Mouse (Mus musculus) neural tube, embryonic 12.5 days (tissue): ENCODE data around the gene Rab11fip4. TPM values are rescaled to one million over a fixed set of nuclear protein-coding genes. Genes with fewer than 3 reads are reported as not detected.

Experiments used
- ATAC-seq: fragments of 200-750 bp; cut with Nextera tagmentation; 2 replicates; pipeline ENCODE4 v1.8.0; 2017; ENCODE audit warnings: low read depth, mild to moderate bottlenecking, moderate TSS enrichment, moderate library complexity; ENCODE audit not compliant: low FRiP score
- H3K27ac ChIP-seq: fragments of 300-500 bp; sonication (generic); 2 replicates; pipeline ENCODE4 v1.5.1; 2016
- H3K27me3 ChIP-seq: fragments of 300-500 bp; sonication (generic); replicated peaks from 2 replicates; pipeline ENCODE4 v1.6.1; 2016; ENCODE audit warnings: mild to moderate bottlenecking
- H3K36me3 ChIP-seq: fragments of 300-500 bp; sonication (generic); 2 replicates; pipeline ENCODE4 v1.6.1; 2016; ENCODE audit warnings: mild to moderate bottlenecking
- H3K4me1 ChIP-seq: fragments of 300-500 bp; sonication (generic); 2 replicates; pipeline ENCODE4 v1.6.1; 2016
- H3K4me2 ChIP-seq: fragments of 300-500 bp; sonication (generic); replicated peaks from 2 replicates; pipeline ENCODE4 v1.6.1; 2016; ENCODE audit warnings: mild to moderate bottlenecking
- H3K4me3 ChIP-seq: fragments of 300-500 bp; sonication (generic); 2 replicates; pipeline ENCODE4 v1.5.1; 2016
- H3K9ac ChIP-seq: fragments of 300-500 bp; sonication (generic); 2 replicates; pipeline ENCODE4 v1.6.1; 2016; ENCODE audit warnings: mild to moderate bottlenecking
- H3K9me3 ChIP-seq: fragments of 300-500 bp; sonication (generic); 2 replicates; pipeline ENCODE4 v1.6.1; 2016; ENCODE audit warnings: mild to moderate bottlenecking
- WGBS: fragments of 180-500 bp; shearing (Covaris S2); methylation state at CpG from one replicate; pipeline ENCODE4 v1.1.7; 2016; 5-methylcytosine and 5-hydroxymethylcytosine counted together
- polyA plus RNA-seq: library from polyadenylated mRNA; unstranded; fragments of >200 nt; fragmentation: Nextera tagmentation; extraction: Ambion mirVana; gene quantifications from 2 replicates; pipeline ENCODE4 v1.2.1, GENCODE M21; 2016

Gene Rab11fip4
- polyA plus RNA-seq, 1 experiment from 2014 or later = 22.8 TPM

- Histone ChIP-seq H3K27ac (no peak overlapping the region), H3K4me1 (peaks cover 12% of the 10 kb centered on the region; the same call in 1 of the 2 replicates), H3K4me2 (peak overlapping the region; percentile 99), H3K9ac (peak overlapping the region; percentile 70), H3K36me3 (no peaks in the 10 kb centered on the region), H3K9me3 (no peaks in the 10 kb centered on the region), H3K4me3 (peak overlapping the region; percentile 60), H3K27me3 (peaks cover 47% of the 10 kb centered on the region)
- ATAC-seq = peak; percentile 74
- WGBS = under 1% methylated on average over 103 of the region's 106 CpGs
Measured at GRCm38 (mm10) chr11:79710868-79711765, 120.1 kb downstream of the Rab11fip4 start.

GRCm38 (mm10) chr11:79711766-79712369, 120.9 kb downstream of the Rab11fip4 start:
- no peak for ATAC-seq
- H3K27me3 ChIP-seq = peaks cover 47% of the 10 kb centered on the region

GRCm38 (mm10) chr11:79713184-79713583, 122.2 kb downstream of the Rab11fip4 start:
- Histone ChIP-seq H3K36me3 (no peaks in the 10 kb centered on the region), H3K4me1 (peaks cover 12% of the 10 kb centered on the region; the same call in 1 of the 2 replicates), H3K4me3 (no peak overlapping the region), H3K27ac (no peak overlapping the region), H3K9me3 (no peaks in the 10 kb centered on the region), H3K9ac (no peak overlapping the region), H3K4me2 (peak overlapping the region; percentile 99; the same call in 1 of the 2 replicates), H3K27me3 (peaks cover 47% of the 10 kb centered on the region)
- no peak for ATAC-seq
- 26% methylated on average over 6 of the region's 6 CpGs for WGBS

More at GRCm38 (mm10) chr11:79711766-79712369, 120.9 kb downstream of the Rab11fip4 start:
- H3K27ac ChIP-seq = no peak overlapping the region
- peak overlapping the region; percentile 70 for H3K9ac ChIP-seq
- no peaks in the 10 kb centered on the region for H3K9me3 ChIP-seq
- H3K4me1 ChIP-seq = peaks cover 12% of the 10 kb centered on the region; the same call in 1 of the 2 replicates
- peak overlapping the region; percentile 60 for H3K4me3 ChIP-seq
- peak overlapping the region; percentile 99 for H3K4me2 ChIP-seq
- H3K36me3 ChIP-seq = no peaks in the 10 kb centered on the region
- 2% methylated on average over 46 of the region's 46 CpGs for WGBS

- no peaks in the 10 kb centered on the region for H3K9me3 ChIP-seq
- ATAC-seq = no peak
- H3K4me3 ChIP-seq = no peak overlapping the region
- peaks cover 47% of the 10 kb centered on the region for H3K27me3 ChIP-seq
- H3K27ac ChIP-seq = no peak overlapping the region
- WGBS = 54% methylated on average over 4 of the region's 4 CpGs
- peaks cover 12% of the 10 kb centered on the region; the same call in 1 of the 2 replicates for H3K4me1 ChIP-seq
- H3K9ac ChIP-seq = no peak overlapping the region
- H3K36me3 ChIP-seq = no peaks in the 10 kb centered on the region
- H3K4me2 ChIP-seq = no peak overlapping the region
Measured at GRCm38 (mm10) chr11:79713678-79714077, 122.7 kb downstream of the Rab11fip4 start.

DNA sequence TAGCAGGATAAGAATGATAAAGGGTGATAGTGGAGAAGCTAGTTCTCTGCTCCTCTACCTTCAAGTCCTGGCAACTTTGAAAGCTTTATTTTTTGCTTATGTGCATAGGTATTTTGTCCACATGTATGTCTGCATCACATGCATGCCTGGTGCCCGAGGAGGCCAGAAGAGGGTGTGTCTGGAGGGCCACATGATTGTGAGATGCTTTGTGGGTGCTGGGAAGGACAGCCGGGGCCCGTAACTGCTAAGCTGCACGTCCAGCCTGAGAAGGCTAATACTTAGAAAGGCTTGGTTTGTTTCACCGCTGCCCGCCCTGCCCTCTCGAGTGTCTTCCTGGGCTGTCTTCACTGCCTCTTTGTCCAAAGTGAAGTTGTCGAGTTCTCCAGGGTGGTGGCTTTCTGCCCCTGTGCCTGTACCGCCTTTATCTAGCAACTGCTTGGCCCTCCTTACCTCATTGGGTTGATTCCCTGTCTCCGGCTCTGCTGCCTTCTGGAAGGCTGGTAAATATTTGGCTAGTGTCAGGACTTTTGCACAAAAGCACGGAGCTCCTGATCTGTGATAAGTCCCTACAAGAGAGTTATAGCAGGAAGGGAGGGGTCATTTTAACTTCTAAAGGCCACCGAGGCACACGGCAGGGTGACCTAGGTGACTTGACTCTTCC, 123.2 kb downstream of the Rab11fip4 start:
- no peak for ATAC-seq
- Histone ChIP-seq H3K27ac (no peak overlapping the region), H3K9me3 (no peaks in the 10 kb centered on the region), H3K27me3 (peaks cover 47% of the 10 kb centered on the region), H3K4me3 (no peak overlapping the region), H3K4me1 (peaks cover 12% of the 10 kb centered on the region; the same call in 1 of the 2 replicates), H3K9ac (no peak overlapping the region), H3K4me2 (no peak overlapping the region), H3K36me3 (no peaks in the 10 kb centered on the region)
- WGBS = 77% methylated on average over 13 of the region's 13 CpGs

- Histone ChIP-seq H3K27me3 (peaks cover 47% of the 10 kb centered on the region), H3K9ac (no peak overlapping the region), H3K27ac (no peak overlapping the region), H3K4me3 (no peak overlapping the region), H3K4me1 (peaks cover 12% of the 10 kb centered on the region; the same call in 1 of the 2 replicates), H3K9me3 (no peaks in the 10 kb centered on the region), H3K4me2 (no peak overlapping the region), H3K36me3 (no peaks in the 10 kb centered on the region)
- 93% methylated on average over 6 of the region's 6 CpGs for WGBS
- ATAC-seq = no peak
Measured at GRCm38 (mm10) chr11:79714743-79715110, 123.7 kb downstream of the Rab11fip4 start.

DNA sequence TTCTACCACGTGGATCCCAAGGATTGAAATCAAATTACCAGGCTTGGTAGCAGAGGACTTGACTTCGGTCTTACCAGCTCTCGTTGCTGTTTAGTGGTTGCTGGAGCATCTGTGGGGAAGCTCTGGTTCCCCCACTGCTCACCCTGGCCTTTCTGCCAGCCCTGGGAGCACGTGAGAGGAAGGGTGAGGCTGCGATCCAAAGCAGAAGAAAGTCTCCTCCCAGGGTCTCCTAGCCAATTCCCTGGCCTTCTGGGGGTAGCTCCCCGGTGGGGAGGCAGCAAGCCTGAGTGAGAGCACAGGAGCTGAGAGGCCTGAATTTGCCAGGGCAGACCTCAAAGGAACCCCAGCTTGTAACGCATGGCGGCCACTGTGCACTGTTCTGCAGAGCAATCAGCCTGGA, 124.3 kb downstream of the Rab11fip4 start:
- Histone ChIP-seq H3K4me2 (no peak overlapping the region), H3K4me1 (peaks cover 12% of the 10 kb centered on the region; the same call in 1 of the 2 replicates), H3K27me3 (peaks cover 41% of the 10 kb centered on the region), H3K4me3 (no peak overlapping the region), H3K9ac (no peak overlapping the region), H3K36me3 (no peaks in the 10 kb centered on the region), H3K9me3 (no peaks in the 10 kb centered on the region), H3K27ac (no peak overlapping the region)
- WGBS = 88% methylated on average over 8 of the region's 8 CpGs
- no peak for ATAC-seq

- Histone ChIP-seq H3K4me2 (no peak overlapping the region), H3K36me3 (no peaks in the 10 kb centered on the region), H3K27me3 (peaks cover 36% of the 10 kb centered on the region), H3K9me3 (no peaks in the 10 kb centered on the region), H3K9ac (no peak overlapping the region), H3K4me1 (peaks cover 12% of the 10 kb centered on the region; the same call in 1 of the 2 replicates), H3K27ac (no peak overlapping the region), H3K4me3 (no peak overlapping the region)
- no peak for ATAC-seq
- 84% methylated on average over 6 of the region's 6 CpGs for WGBS
Measured at GRCm38 (mm10) chr11:79715733-79716452, 124.9 kb downstream of the Rab11fip4 start.

- no peak for ATAC-seq
- Histone ChIP-seq H3K36me3 (no peaks in the 10 kb centered on the region), H3K27me3 (peaks cover 31% of the 10 kb centered on the region), H3K9ac (no peak overlapping the region), H3K27ac (no peak overlapping the region), H3K9me3 (no peaks in the 10 kb centered on the region), H3K4me3 (no peak overlapping the region), H3K4me2 (no peak overlapping the region), H3K4me1 (peaks cover 8% of the 10 kb centered on the region; the same call in 1 of the 2 replicates)
- 70% methylated on average over 2 of the region's 2 CpGs for WGBS
Measured at GRCm38 (mm10) chr11:79716453-79716749, 125.4 kb downstream of the Rab11fip4 start.

- H3K4me1 ChIP-seq = no peaks in the 10 kb centered on the region
- peaks cover 22% of the 10 kb centered on the region for H3K27me3 ChIP-seq
- H3K9ac ChIP-seq = no peak overlapping the region
- no peaks in the 10 kb centered on the region for H3K36me3 ChIP-seq
- H3K9me3 ChIP-seq = no peaks in the 10 kb centered on the region
- 84% methylated on average over 3 of the region's 3 CpGs for WGBS
- no peak overlapping the region for H3K4me2 ChIP-seq
- no peak overlapping the region for H3K4me3 ChIP-seq
- ATAC-seq = no peak
- H3K27ac ChIP-seq = no peak overlapping the region
Measured at GRCm38 (mm10) chr11:79717271-79717670, 126.3 kb downstream of the Rab11fip4 start.

- Histone ChIP-seq H3K4me1 (no peaks in the 10 kb centered on the region), H3K9me3 (no peaks in the 10 kb centered on the region), H3K27ac (no peak overlapping the region), H3K4me2 (no peak overlapping the region), H3K27me3 (peaks cover 17% of the 10 kb centered on the region; the same call in 1 of the 2 replicates), H3K4me3 (no peak overlapping the region), H3K36me3 (no peaks in the 10 kb centered on the region), H3K9ac (no peak overlapping the region)
- no peak for ATAC-seq
- WGBS = 79% methylated on average over 7 of the region's 7 CpGs
Measured at GRCm38 (mm10) chr11:79717801-79718200, 126.8 kb downstream of the Rab11fip4 start.
